Mouse (Mus musculus): ENCODE results near the gene Tceal9.

DNA sequence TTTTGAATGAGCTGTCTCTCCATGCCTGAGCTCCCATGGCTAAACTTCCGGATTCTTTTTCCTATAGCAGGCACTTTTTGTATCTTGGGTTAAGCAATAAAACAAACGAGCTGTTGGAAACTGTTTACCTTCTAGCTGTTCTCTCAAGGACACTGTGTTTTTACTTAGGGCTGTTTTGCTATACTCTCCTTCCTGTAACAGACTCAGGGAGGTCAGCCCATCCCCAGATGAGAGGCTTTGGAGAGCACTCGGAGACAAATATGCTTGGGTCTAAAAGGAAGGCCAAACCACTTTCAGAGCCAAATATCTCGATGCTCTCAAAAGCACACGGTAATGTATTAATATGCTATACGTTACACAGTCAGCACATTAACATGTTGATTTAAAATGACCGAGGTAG lies 4.8 kb downstream of the Tceal9 start:
- no peak for TF ChIP-seq CTCF (IDR thresholded peaks at IDR 0.05)
- no peak for TF ChIP-seq POLR2A (IDR thresholded peaks at IDR 0.05; ENCODE audit: insufficient read depth, low read depth, low read length)

Data from heart, adult 2 months (tissue).